Mouse (Mus musculus): ENCODE results near the gene Reep3. TPM values are rescaled to one million over a fixed set of nuclear protein-coding genes. Genes with fewer than 3 reads are reported as not detected.

The Reep3 gene
- polyA plus RNA-seq, 1 experiment from 2014 or later = 24.6 TPM

DNA sequence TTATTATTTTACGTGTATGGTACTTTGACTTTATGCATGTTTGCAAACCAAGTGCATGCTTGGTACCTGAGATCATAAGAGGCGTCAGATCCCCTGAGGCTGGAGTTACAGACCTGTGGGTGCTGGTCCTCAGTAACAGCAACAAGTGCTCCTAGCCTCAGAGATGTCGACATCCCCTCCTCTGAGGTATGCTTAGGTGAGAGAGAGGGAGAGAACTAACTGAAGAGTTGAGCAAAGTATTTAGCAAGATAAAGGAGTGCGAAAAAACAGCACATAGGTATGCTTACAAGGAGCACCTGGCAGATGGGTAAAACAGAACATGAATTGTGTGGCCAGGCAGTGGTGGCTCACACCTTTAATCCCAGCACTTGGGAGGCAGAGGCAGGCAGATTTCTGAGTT, 6.1 kb downstream of the Reep3 start:
- Histone ChIP-seq H3K27me3 (replicated peaks; ENCODE audit: low read depth, poor library complexity, severe bottlenecking) (no peaks in the 10 kb centered on the region), H3K4me1 (peaks cover 6% of the 10 kb centered on the region), H3K4me3 (no peak overlapping the region), H3K27ac (replicated peaks) (no peak overlapping the region), H3K36me3 (replicated peaks) (peaks cover 8% of the 10 kb centered on the region), H3K9me3 (0 out of 2 replicates have a peak, but pooled peaks cover 4% of the 10 kb centered on the region)
- 93% methylated on average over 4 of the region's 4 CpGs for WGBS
- no peak for DNase-seq (ENCODE audit: low spot score)

DNA sequence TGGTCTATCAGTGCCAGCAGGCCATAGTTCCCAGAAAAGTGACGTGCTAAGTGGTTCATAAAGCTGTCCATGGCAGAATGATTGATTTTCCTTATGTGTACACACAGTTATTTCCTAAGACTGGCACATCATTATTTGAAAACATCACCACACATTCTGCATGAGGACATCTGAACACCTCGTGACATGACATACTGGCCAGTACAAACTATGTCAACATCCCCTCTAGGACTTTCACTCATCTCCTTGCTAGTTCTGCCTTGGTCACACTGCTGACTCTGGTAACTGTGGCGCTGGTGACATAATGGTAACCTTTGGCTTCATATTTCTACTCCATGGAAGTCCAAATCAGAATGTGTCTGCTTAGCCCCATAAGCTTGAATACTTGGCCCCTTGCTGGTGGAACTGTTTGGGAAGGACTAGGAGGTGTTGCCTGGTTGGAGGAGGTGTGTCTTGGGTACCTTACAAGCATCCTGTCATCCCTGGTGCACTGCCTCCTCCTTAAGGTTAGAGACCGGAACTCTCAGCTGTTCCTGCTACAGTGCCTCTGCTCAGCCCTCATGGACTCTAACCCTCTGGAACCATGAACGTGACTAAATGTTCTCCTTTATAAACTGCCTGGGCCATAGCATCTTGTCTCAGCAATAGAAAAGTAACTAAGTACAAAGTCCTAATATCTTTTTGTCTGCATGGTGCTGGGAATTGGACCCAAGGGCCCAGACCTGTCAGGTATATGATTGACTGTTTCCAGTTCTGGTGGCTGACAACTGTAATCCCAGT, 9.1 kb downstream of the Reep3 start:
- H3K4me3 ChIP-seq = no peak overlapping the region
- 93% methylated on average over 5 of the region's 5 CpGs for WGBS
- no peak for DNase-seq (ENCODE audit: low spot score)
- H3K27ac ChIP-seq (replicated peaks) = no peak overlapping the region
- H3K36me3 ChIP-seq (replicated peaks) = peaks cover 8% of the 10 kb centered on the region
- no peaks in the 10 kb centered on the region for H3K27me3 ChIP-seq (replicated peaks; ENCODE audit: low read depth, poor library complexity, severe bottlenecking)
- 0 out of 2 replicates have a peak, but pooled peaks cover 4% of the 10 kb centered on the region for H3K9me3 ChIP-seq
- H3K4me1 ChIP-seq = peaks cover 12% of the 10 kb centered on the region

DNA sequence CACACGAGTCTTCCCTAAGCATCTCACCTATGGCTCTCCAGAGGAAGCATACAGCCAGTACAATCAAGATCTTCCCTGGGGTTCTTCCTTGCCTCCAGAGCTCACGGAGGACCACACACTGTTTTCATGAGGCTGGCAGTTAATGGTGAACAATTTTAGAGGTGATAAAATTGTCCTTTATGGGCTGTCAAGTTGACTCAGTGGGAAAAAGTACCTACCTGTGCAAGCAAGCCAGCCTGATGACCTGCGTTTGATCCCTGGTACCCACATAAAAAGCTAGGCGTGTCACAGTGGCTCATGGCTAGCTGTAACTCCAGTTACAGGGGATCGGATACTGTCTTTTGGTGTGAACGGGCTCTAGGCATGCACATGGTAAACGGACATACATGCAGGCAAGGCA, 10.8 kb downstream of the Reep3 start:
- H3K9me3 ChIP-seq = 0 out of 2 replicates have a peak, but pooled peaks cover 4% of the 10 kb centered on the region
- H3K36me3 ChIP-seq (replicated peaks) = peaks cover 4% of the 10 kb centered on the region; the same call in 1 of the 2 replicates
- H3K27ac ChIP-seq (replicated peaks) = no peak overlapping the region
- no peak overlapping the region for H3K4me3 ChIP-seq
- no peaks in the 10 kb centered on the region for H3K27me3 ChIP-seq (replicated peaks; ENCODE audit: low read depth, poor library complexity, severe bottlenecking)
- 93% methylated on average over 7 of the region's 7 CpGs for WGBS
- no peak for DNase-seq (ENCODE audit: low spot score)
- peaks cover 17% of the 10 kb centered on the region for H3K4me1 ChIP-seq

DNA sequence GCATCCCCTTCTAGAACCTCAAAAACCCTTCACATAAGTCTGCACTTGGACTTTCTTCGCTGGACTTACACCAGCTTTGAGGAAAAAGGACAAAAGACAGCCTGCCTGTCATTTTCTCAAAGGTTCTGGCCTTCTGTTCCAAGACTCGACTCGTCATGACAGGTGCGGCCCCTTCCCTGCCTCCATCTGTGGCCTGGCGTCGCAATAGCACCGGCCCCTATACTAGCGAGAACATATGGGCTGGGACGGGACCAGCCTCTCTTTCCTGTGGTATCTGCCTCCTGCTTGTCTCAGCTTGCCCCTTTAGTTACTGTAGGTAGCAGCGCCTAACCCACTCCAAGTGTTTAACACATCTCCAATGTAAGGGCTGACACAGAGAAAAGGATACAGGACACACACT, 11.6 kb downstream of the Reep3 start:
- Histone ChIP-seq H3K4me1 (peaks cover 17% of the 10 kb centered on the region), H3K36me3 (replicated peaks) (peaks cover 4% of the 10 kb centered on the region; the same call in 1 of the 2 replicates), H3K27ac (replicated peaks) (no peak overlapping the region), H3K9me3 (0 out of 2 replicates have a peak, but pooled peaks cover 4% of the 10 kb centered on the region), H3K4me3 (no peak overlapping the region), H3K27me3 (replicated peaks; ENCODE audit: low read depth, poor library complexity, severe bottlenecking) (no peaks in the 10 kb centered on the region)
- no peak for DNase-seq (ENCODE audit: low spot score)
- 83% methylated on average over 10 of the region's 10 CpGs for WGBS

DNA sequence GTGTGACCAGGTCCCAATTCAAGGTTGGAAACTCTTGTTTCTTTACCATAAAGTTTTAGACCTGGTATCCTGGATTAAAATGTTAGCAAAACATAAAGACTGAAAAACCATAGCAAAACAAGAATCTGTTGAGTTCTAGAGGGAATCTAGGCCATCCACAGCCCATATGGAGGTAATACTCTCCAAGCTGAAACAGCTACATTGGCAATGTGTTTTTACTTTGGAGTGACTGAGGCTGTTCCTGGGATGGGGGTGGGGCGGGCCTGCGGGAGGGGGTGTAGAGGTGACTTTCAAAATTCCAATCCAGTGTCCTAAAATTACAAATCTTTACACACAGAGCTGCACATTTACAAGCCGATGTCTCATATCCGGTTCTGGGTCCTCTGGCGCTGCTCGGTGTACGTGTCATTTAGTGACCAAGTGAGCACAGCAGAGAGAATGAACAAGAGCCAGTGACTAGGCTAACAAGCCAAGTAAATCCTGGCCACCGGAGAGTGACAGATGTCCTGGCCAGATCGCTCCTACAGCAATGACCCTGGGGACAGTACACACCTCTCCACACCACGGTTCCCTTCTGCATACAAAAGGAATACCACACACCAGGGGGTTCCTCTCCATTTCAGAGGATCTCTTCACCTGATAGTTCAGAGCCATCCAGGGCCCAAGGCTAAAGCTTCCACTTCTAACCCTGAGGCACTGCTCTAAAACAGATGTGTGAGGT, 13.1 kb downstream of the Reep3 start:
- Histone ChIP-seq H3K27me3 (replicated peaks; ENCODE audit: low read depth, poor library complexity, severe bottlenecking) (no peaks in the 10 kb centered on the region), H3K4me3 (no peak overlapping the region), H3K36me3 (replicated peaks) (peaks cover 4% of the 10 kb centered on the region; the same call in 1 of the 2 replicates), H3K4me1 (peaks cover 21% of the 10 kb centered on the region), H3K9me3 (0 out of 2 replicates have a peak, but pooled peaks cover 4% of the 10 kb centered on the region), H3K27ac (replicated peaks) (peak overlapping the region; percentile 57)
- WGBS = 65% methylated on average over 10 of the region's 10 CpGs
- peak; percentile 48 for DNase-seq (ENCODE audit: low spot score)

DNA sequence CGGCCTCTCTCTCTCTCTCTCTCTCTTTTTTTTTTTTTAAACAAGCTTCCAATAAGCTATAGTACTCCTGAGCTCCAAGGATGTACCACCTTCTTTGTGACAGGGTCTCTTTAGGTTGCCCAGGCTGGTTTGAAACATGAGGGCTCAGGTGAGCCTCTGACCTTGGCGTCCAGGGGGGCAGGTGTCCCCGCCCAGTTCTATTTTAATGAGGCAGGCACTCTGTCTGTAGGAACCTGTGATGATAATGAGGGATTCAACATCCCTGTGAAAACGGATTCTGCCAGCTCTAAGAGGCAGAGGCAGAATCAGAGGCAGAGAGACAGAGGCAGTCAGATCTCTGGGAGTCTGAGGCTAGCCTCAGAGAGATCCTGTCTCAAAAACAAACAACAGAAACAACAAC, 14.2 kb downstream of the Reep3 start:
- Histone ChIP-seq H3K4me1 (peaks cover 21% of the 10 kb centered on the region), H3K4me3 (no peak overlapping the region), H3K36me3 (replicated peaks) (peaks cover under 1% of the 10 kb centered on the region; the same call in 1 of the 2 replicates), H3K27me3 (replicated peaks; ENCODE audit: low read depth, poor library complexity, severe bottlenecking) (no peaks in the 10 kb centered on the region), H3K27ac (replicated peaks) (no peak overlapping the region), H3K9me3 (0 out of 2 replicates have a peak, but pooled peaks cover 1% of the 10 kb centered on the region)
- 77% methylated on average over 4 of the region's 4 CpGs for WGBS
- no peak for DNase-seq (ENCODE audit: low spot score)

DNA sequence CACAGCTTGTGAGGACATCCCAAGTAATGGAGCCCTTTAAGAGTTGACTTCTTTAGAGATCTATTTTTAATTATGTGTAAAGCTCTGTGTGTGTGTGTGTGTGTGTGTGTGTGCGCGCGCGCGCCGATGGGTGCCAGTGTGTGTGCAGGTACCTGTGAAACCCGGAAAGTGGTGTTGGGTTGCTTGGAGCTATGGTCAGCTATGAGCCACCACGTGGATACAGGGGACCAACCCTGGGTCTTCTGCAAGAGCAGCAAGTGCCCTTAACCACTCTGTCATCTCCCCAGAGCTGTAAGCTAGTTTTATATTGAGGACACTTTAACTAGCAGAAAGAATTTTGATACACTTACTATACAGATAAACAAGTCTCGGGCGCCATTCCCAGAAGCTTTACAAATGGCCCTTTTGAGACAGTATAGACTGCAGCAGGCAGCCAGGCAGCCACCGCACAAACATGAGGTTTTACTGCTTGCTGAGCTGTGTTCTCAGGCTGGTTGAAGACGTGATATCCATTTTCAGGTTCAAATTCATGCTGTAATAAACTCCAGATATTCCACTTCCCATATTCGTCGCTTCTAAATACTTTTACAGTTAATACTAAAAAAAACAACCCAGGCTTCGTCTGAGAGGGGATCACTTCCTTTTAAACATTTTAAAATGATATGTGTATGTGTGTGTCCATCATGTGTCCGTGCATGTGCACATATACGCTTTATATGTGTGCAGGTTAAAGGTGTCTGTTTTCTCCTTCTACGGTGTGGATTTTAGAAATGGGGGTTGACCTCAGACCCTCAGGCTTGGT, 15.3 kb downstream of the Reep3 start:
- no peak overlapping the region for H3K27ac ChIP-seq (replicated peaks)
- 86% methylated on average over 18 of the region's 18 CpGs for WGBS

DNA sequence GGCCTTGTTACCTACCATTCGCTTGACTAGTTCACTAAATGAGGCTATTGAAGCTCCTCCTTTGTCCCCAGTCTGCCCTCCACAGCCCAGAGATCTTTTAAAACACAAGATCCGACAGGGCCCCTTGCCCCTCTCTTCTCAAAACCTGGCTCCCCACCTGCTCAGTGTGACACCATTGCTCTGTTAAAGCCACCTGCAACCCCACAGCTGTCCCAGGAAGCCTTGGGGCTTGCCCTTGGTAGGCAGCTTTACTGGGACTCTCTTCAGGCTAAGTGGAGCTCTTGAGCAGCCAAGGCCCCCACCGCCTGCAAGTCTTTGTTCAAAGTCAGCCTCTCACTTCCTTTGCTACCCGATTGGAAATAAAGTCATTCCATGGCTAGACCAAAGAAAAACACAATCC, 17.7 kb downstream of the Reep3 start:
- Histone ChIP-seq H3K4me1 (peaks cover 21% of the 10 kb centered on the region), H3K27ac (replicated peaks) (peak overlapping the region; percentile 35; the same call in 1 of the 2 replicates), H3K36me3 (replicated peaks) (no peaks in the 10 kb centered on the region), H3K27me3 (replicated peaks; ENCODE audit: low read depth, poor library complexity, severe bottlenecking) (no peaks in the 10 kb centered on the region), H3K9me3 (no peaks in the 10 kb centered on the region), H3K4me3 (no peak overlapping the region)
- WGBS = 73% methylated on average over 4 of the region's 4 CpGs
- DNase-seq (ENCODE audit: low spot score) = no peak

More for the DNA sequence above, 15.3 kb downstream of the Reep3 start:
- peaks cover 25% of the 10 kb centered on the region for H3K4me1 ChIP-seq
- no peaks in the 10 kb centered on the region for H3K36me3 ChIP-seq (replicated peaks)
- DNase-seq (ENCODE audit: low spot score) = no peak
- no peaks in the 10 kb centered on the region for H3K9me3 ChIP-seq
- H3K27me3 ChIP-seq (replicated peaks; ENCODE audit: low read depth, poor library complexity, severe bottlenecking) = no peaks in the 10 kb centered on the region
- no peak overlapping the region for H3K4me3 ChIP-seq

DNA sequence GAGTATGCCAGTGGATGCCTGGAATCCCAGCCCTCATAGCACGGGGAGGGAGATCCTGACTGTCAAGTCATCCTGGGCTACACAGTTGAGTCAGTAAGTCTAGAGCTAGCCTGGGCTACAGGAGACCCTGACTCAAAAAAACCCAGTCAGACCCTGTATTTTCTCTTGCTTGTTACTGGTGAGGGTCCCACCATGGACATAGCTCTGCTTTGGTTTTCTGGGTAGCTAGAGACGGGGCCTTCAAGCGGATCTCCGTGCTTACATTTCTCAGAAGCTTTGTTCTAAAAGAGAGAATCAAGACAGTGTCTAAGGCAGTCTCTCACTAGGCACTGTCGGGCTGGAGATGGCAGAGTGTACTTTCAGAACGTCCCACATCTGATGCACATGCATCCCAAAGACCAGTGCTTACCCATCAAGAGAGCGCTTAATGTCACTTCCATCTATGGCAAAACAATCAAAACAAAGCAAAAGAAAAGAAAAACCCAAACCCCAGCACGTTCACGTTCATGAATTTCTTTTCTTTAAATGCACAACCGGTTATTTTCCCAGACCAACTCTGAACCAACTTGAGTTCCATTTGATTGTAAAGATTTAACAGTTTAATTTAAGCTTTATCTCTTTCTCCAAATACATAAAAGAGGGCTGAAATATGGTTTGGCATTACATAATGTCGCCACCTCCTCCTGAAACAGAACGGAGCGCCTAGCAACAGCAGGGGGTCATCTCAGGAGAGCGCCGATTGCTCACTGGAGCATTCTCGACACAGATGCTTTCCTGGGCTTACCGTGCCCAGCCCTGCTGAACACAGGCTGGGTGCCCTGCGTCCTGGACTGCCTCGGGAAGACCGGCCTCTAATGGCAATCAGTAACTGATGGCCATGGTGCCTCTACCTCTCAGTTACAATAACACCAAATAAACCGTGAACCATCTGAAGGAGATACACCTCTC, 20.5 kb downstream of the Reep3 start:
- H3K4me3 ChIP-seq = no peak overlapping the region
- no peak for DNase-seq (ENCODE audit: low spot score)
- WGBS = 81% methylated on average over 21 of the region's 21 CpGs
- H3K27ac ChIP-seq (replicated peaks) = no peak overlapping the region
- 0 out of 2 replicates have a peak, but pooled peaks cover 8% of the 10 kb centered on the region for H3K4me1 ChIP-seq
- H3K27me3 ChIP-seq (replicated peaks; ENCODE audit: low read depth, poor library complexity, severe bottlenecking) = no peaks in the 10 kb centered on the region
- no peaks in the 10 kb centered on the region for H3K9me3 ChIP-seq
- H3K36me3 ChIP-seq (replicated peaks) = no peaks in the 10 kb centered on the region

DNA sequence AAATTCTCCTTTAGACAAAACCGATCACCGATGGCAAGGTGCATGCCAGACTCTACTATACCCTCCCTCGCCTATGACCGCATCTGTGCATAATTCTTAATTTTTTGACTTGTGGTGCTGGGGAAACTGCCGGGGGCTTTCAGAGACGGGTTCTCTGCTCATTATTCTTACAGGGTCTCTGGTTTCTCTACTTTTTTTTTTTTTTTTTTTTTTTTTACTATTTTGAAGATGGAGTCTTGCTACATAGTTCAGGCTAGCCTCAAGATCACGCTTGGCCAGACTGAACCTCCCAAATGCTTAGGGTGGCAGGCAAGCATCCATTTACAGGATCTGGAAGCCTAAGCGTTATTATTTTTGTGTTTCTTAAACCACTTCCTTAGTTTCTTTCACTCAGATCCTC, 23.2 kb downstream of the Reep3 start:
- Histone ChIP-seq H3K36me3 (replicated peaks) (no peaks in the 10 kb centered on the region), H3K4me1 (0 out of 2 replicates have a peak, but pooled peaks cover 5% of the 10 kb centered on the region), H3K9me3 (no peaks in the 10 kb centered on the region), H3K27ac (replicated peaks) (no peak overlapping the region), H3K27me3 (replicated peaks; ENCODE audit: low read depth, poor library complexity, severe bottlenecking) (no peaks in the 10 kb centered on the region), H3K4me3 (no peak overlapping the region)
- 94% methylated on average over 8 of the region's 8 CpGs for WGBS
- no peak for DNase-seq (ENCODE audit: low spot score)

DNA sequence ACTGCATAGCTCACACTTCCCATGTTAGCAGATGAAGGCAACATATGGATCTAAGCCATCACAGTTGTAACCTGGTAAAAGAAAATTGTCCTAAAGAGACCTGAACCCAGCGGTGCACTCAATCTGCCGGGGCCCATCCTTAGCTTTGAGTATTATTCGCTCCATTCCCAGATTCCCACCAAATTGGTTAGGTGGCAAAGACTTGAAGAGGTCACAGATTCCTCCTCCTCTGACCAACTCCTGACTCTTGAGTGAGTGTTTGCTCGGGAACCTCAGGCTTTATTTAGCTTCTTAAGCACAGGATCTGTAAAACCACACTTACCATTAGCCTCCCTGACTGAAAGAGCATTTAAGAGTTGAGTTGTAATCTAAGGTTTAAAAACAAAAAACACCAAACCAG, 24.1 kb downstream of the Reep3 start:
- Histone ChIP-seq H3K27ac (replicated peaks) (no peak overlapping the region), H3K4me3 (no peak overlapping the region), H3K4me1 (0 out of 2 replicates have a peak, but pooled peaks cover 5% of the 10 kb centered on the region), H3K27me3 (replicated peaks; ENCODE audit: low read depth, poor library complexity, severe bottlenecking) (no peaks in the 10 kb centered on the region), H3K9me3 (no peaks in the 10 kb centered on the region), H3K36me3 (replicated peaks) (no peaks in the 10 kb centered on the region)
- WGBS = 94% methylated on average over 4 of the region's 4 CpGs
- no peak for DNase-seq (ENCODE audit: low spot score)
